Mouse (Mus musculus) MEL (cell line): Measurements from ENCODE around the gene Nup62. TPM values are rescaled to one million over a fixed set of nuclear protein-coding genes. Genes with fewer than 3 reads are reported as not detected.

Experiments used
- DNase-seq: peaks from one replicate; pipeline ENCODE4 v3.0.0; 2011; ENCODE audit warnings: low read depth, low spot score
- H3K27ac ChIP-seq: 2 replicates; pipeline ENCODE4 v1.5.1; 2012; ENCODE audit warnings: low read depth, mild to moderate bottlenecking, control low read depth, low read length, moderate library complexity; ENCODE audit not compliant: control insufficient read depth
- H3K27me3 ChIP-seq, 2 experiments: fragments of 150-350 bp in 1 of 2; sonication (generic) in 1 of 2; 2 replicates each; pipeline ENCODE4 v1.6.1; 2012; ENCODE audit warnings: low read length in 2 of 2, mild to moderate bottlenecking in 2 of 2, improper control_type of control experiment in 1 of 2, moderate library complexity in 1 of 2; ENCODE audit not compliant: insufficient read depth in 2 of 2, control insufficient read depth in 1 of 2
- H3K36me3 ChIP-seq, 2 experiments: 2 replicates each; pipeline ENCODE4 v1.6.1; 2012 to 2014; ENCODE audit warnings: low read length in 2 of 2, improper control_type of control experiment in 1 of 2, inconsistent platforms in 1 of 2, mild to moderate bottlenecking in 1 of 2; ENCODE audit not compliant: insufficient read depth in 2 of 2, control insufficient read depth in 1 of 2
- H3K4me1 ChIP-seq, 2 experiments: fragments of 150-350 bp in 1 of 2; sonication (generic) in 1 of 2; 2 replicates each; pipeline ENCODE4 v1.6.1; 2012; ENCODE audit warnings: low read length in 2 of 2, improper control_type of control experiment in 1 of 2, mild to moderate bottlenecking in 1 of 2; ENCODE audit not compliant: insufficient read depth in 2 of 2, control insufficient read depth in 1 of 2
- H3K4me3 ChIP-seq, 2 experiments: fragments of 150-350 bp in 1 of 2; sonication (generic) in 1 of 2; 2 replicates each; pipeline ENCODE4 v1.5.1; 2012; ENCODE audit warnings: low read depth in 2 of 2, low read length in 2 of 2, mild to moderate bottlenecking in 2 of 2, moderate library complexity in 2 of 2, control low read depth in 1 of 2, improper control_type of control experiment in 1 of 2; ENCODE audit not compliant: control insufficient read depth in 1 of 2, insufficient read depth in 1 of 2
- H3K79me2 ChIP-seq: 2 replicates; pipeline ENCODE4 v1.6.1; 2012; ENCODE audit warnings: mild to moderate bottlenecking, low read length, moderate library complexity; ENCODE audit not compliant: control insufficient read depth, poor library complexity, insufficient read depth
- H3K9ac ChIP-seq: 2 replicates; pipeline ENCODE4 v1.6.1; 2012; ENCODE audit warnings: low read depth, mild to moderate bottlenecking, control low read depth, low read length, moderate library complexity; ENCODE audit not compliant: control insufficient read depth, poor library complexity, severe bottlenecking
- H3K9me3 ChIP-seq: fragments of 150-350 bp; sonication (generic); replicated peaks from 2 replicates; pipeline ENCODE4 v1.6.1; 2012; ENCODE audit warnings: mild to moderate bottlenecking, low read length, improper control_type of control experiment, moderate library complexity; ENCODE audit not compliant: insufficient read depth
- BHLHE40 ChIP-seq: IDR thresholded peaks from 2 replicates; pipeline ENCODE4 v1.6.1; 2012; ENCODE audit warnings: low read depth, mild to moderate bottlenecking, inconsistent platforms, low read length, improper control_type of control experiment, borderline replicate concordance
- CHD1 ChIP-seq: IDR thresholded peaks from 2 replicates; pipeline ENCODE4 v1.6.1; 2012; ENCODE audit warnings: low read depth, mild to moderate bottlenecking, inconsistent platforms, low read length, improper control_type of control experiment
- CHD2 ChIP-seq: IDR thresholded peaks from 2 replicates; pipeline ENCODE4 v1.6.1; 2011; ENCODE audit warnings: low read length, improper control_type of control experiment
- CTCF ChIP-seq, 3 experiments: IDR thresholded peaks in 2 of 3; conservative IDR thresholded peaks in 1 of 3; 2 replicates each; pipeline ENCODE4 v1.5.1; 2011 to 2012; ENCODE audit warnings: low read length in 3 of 3, low read depth in 2 of 3, mild to moderate bottlenecking in 2 of 3, improper control_type of control experiment in 1 of 3, inconsistent platforms in 1 of 3, mixed read lengths in 1 of 3, moderate library complexity in 1 of 3; ENCODE audit not compliant: control insufficient read depth in 1 of 3, insufficient read depth in 1 of 3, poor library complexity in 1 of 3, severe bottlenecking in 1 of 3
- E2F4 ChIP-seq: IDR thresholded peaks from 2 replicates; pipeline ENCODE4 v1.6.1; 2011; ENCODE audit warnings: low read depth, low read length, improper control_type of control experiment, borderline replicate concordance
- EP300 ChIP-seq, 2 experiments: IDR thresholded peaks; 2 replicates each; pipeline ENCODE4 v1.6.1; 2011; ENCODE audit warnings: improper control_type of control experiment in 2 of 2, low read length in 2 of 2, low read depth in 1 of 2, mild to moderate bottlenecking in 1 of 2
- ETS1 ChIP-seq: IDR thresholded peaks from 2 replicates; pipeline ENCODE4 v1.6.1; 2012; ENCODE audit warnings: low read depth, mild to moderate bottlenecking, inconsistent platforms, low read length, improper control_type of control experiment, moderate library complexity
- GATA1 ChIP-seq: IDR thresholded peaks from 2 replicates; pipeline ENCODE4 v1.6.1; 2011; ENCODE audit warnings: low read depth, low read length, improper control_type of control experiment
- HCFC1 ChIP-seq: IDR thresholded peaks from 2 replicates; pipeline ENCODE4 v1.6.1; 2012; ENCODE audit warnings: low read depth, mild to moderate bottlenecking, inconsistent platforms, low read length, improper control_type of control experiment, moderate library complexity
- JUND ChIP-seq: IDR thresholded peaks from 2 replicates; pipeline ENCODE4 v1.6.1; 2011; ENCODE audit warnings: low read depth, mild to moderate bottlenecking, improper control_type of control experiment, low read length
- KAT2A ChIP-seq: conservative IDR thresholded peaks from 2 replicates; pipeline ENCODE4 v1.6.1; 2012; ENCODE audit warnings: low read depth, low read length, improper control_type of control experiment, inconsistent platforms
- MAFK ChIP-seq: IDR thresholded peaks from 2 replicates; pipeline ENCODE4 v1.6.1; 2011; ENCODE audit warnings: low read depth, mild to moderate bottlenecking, low read length, improper control_type of control experiment, borderline replicate concordance
- MAZ ChIP-seq: IDR thresholded peaks from 2 replicates; pipeline ENCODE4 v1.6.1; 2012; ENCODE audit warnings: low read depth, mild to moderate bottlenecking, inconsistent platforms, low read length, improper control_type of control experiment
- MEF2A ChIP-seq: IDR thresholded peaks from 2 replicates; pipeline ENCODE4 v1.6.1; 2014; ENCODE audit warnings: low read depth, mild to moderate bottlenecking, inconsistent platforms, low read length, improper control_type of control experiment; ENCODE audit not compliant: poor library complexity, insufficient replicate concordance, severe bottlenecking; ENCODE audit errors: extremely low read depth
- MYC ChIP-seq: IDR thresholded peaks from 2 replicates; pipeline ENCODE4 v1.6.1; 2011; ENCODE audit warnings: low read depth, mild to moderate bottlenecking, low read length, improper control_type of control experiment, moderate library complexity
- NELFE ChIP-seq: IDR thresholded peaks from 2 replicates; pipeline ENCODE4 v1.6.1; 2011; ENCODE audit warnings: low read depth, low read length, improper control_type of control experiment
- NRF1 ChIP-seq: IDR thresholded peaks from 2 replicates; pipeline ENCODE4 v1.6.1; 2014; ENCODE audit warnings: low read depth, mild to moderate bottlenecking, inconsistent platforms, low read length, improper control_type of control experiment, moderate library complexity; ENCODE audit not compliant: poor library complexity, insufficient read depth, severe bottlenecking
- POLR2A ChIP-seq, 2 experiments: IDR thresholded peaks; 2 replicates each; pipeline ENCODE4 v1.6.1; 2011 to 2012; ENCODE audit warnings: low read length in 2 of 2, mild to moderate bottlenecking in 2 of 2, control low read depth in 1 of 2, improper control_type of control experiment in 1 of 2, low read depth in 1 of 2, moderate library complexity in 1 of 2; ENCODE audit not compliant: control insufficient read depth in 1 of 2, insufficient read depth in 1 of 2, poor library complexity in 1 of 2
- POLR2AphosphoS5 ChIP-seq: IDR thresholded peaks from 2 replicates; pipeline ENCODE4 v1.6.1; 2012; ENCODE audit warnings: low read depth, borderline replicate concordance, mild to moderate bottlenecking, inconsistent platforms, low read length, moderate library complexity, mixed read lengths
- RAD21 ChIP-seq: IDR thresholded peaks from 2 replicates; pipeline ENCODE4 v1.6.1; 2011; ENCODE audit warnings: mild to moderate bottlenecking, low read depth, low read length, improper control_type of control experiment
- RCOR1 ChIP-seq: IDR thresholded peaks from 2 replicates; pipeline ENCODE4 v1.6.1; 2012; ENCODE audit warnings: low read depth, mild to moderate bottlenecking, inconsistent platforms, low read length, improper control_type of control experiment
- SIN3A ChIP-seq: IDR thresholded peaks from 2 replicates; pipeline ENCODE4 v1.6.1; 2012; ENCODE audit warnings: low read length, improper control_type of control experiment, inconsistent platforms
- SMC3 ChIP-seq: IDR thresholded peaks from 2 replicates; pipeline ENCODE4 v1.6.1; 2011; ENCODE audit warnings: low read depth, low read length, improper control_type of control experiment
- TAL1 ChIP-seq: IDR thresholded peaks from 2 replicates; pipeline ENCODE4 v1.6.1; 2012; ENCODE audit warnings: mild to moderate bottlenecking, inconsistent platforms, low read length, moderate library complexity, mixed read lengths
- UBTF ChIP-seq: IDR thresholded peaks from 2 replicates; pipeline ENCODE4 v1.6.1; 2012; ENCODE audit warnings: low read depth, mild to moderate bottlenecking, inconsistent platforms, low read length, improper control_type of control experiment, moderate library complexity, borderline replicate concordance; ENCODE audit not compliant: insufficient read depth
- USF1 ChIP-seq: IDR thresholded peaks from 2 replicates; pipeline ENCODE4 v1.6.1; 2014; ENCODE audit warnings: low read depth, mild to moderate bottlenecking, inconsistent platforms, low read length, improper control_type of control experiment, moderate library complexity
- ZKSCAN1 ChIP-seq: IDR thresholded peaks from 2 replicates; pipeline ENCODE4 v1.6.1; 2012; ENCODE audit warnings: low read depth, mild to moderate bottlenecking, inconsistent platforms, low read length, improper control_type of control experiment, moderate library complexity
- ZMIZ1 ChIP-seq: IDR thresholded peaks from 2 replicates; pipeline ENCODE4 v1.6.1; 2012; ENCODE audit warnings: low read depth, mild to moderate bottlenecking, inconsistent platforms, low read length, improper control_type of control experiment, moderate library complexity
- ZNF384 ChIP-seq: IDR thresholded peaks from 2 replicates; pipeline ENCODE4 v1.6.1; 2012; ENCODE audit warnings: low read depth, mild to moderate bottlenecking, inconsistent platforms, low read length, improper control_type of control experiment
- polyA plus RNA-seq, 2 experiments: library from polyadenylated mRNA; stranded (reverse) in 1 of 2; unstranded in 1 of 2; fragments of >175 nt in 1 of 2; fragments of >200 nt in 1 of 2; gene quantifications; 2 replicates each; pipeline versions ENCODE4 v1.2.1 to v1.2.4; 2012; ENCODE audit warnings: low replicate concordance in 2 of 2, low read depth in 1 of 2; ENCODE audit not compliant: insufficient read length in 2 of 2, insufficient read depth in 1 of 2, missing spikeins in 1 of 2
- total RNA-seq: library from RNA; depleted of rRNA; stranded (reverse); fragments of 300-350 nt; gene quantifications from 2 replicates; pipeline ENCODE4 v1.2.3, GENCODE M21; 2012

Gene Nup62
- total and polyA plus RNA-seq, 3 experiments = 136 to 235 TPM; not detected in 1

DNA sequence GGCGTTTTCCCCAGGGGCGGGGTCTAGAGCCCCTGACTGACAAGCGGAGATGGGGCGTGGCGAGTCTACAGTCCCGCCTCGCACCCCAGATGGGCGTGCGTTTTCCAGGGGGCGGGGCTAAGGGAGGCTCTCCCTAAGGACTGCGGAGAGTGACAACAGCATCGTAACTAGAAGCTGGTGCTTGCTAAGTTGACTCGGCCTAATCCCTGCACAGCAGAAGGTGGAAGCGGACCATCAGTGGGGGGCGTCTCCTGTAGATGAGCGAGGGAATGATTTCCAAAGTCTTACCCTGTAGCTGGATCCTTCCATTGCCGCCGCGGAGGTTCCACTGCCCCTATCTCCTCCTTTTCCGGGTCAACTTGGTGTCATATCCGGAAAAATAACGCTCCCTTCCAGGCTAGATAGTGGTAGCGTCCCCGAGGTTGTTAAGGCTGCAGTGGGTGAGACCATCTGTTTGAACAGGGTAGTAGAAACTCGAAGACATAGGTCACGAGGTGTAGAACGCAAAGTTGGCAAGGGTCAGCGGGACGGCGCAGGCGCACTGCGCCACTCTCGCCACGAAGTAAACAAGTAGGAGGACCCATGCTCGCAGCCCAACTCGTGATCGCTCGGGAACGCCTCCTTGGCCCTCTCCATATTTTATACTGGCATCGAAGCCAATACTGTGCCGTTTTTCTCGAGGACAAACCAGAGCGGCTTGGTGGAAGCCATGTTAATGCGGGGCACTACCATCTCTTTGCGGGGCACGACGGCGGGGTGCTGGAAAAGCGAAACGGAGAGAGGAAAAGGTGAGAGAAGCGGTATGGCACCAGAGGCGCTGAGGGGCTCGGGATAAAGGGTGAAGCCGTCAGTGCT is 32.9 kb downstream of the Nup62 start, which contains the start of the genes Akt1s1 and Tbc1d17 (continued):
- TF ChIP-seq NRF1 (peak; percentile 91), ZKSCAN1 (no peak), RAD21 (no peak), ZMIZ1 (no peak), MEF2A (no peak), GATA1 (0 out of 2 replicates have a peak, but pooled peaks have one; percentile 8), ZNF384 (no peak), CHD1 (peak; percentile 99), ETS1 (peak; percentile 46; the same call in 1 of the 2 replicates), E2F4 (no peak), MAFK (no peak), SMC3 (no peak), UBTF (no peak), NELFE (peak; percentile 61), TAL1 (no peak), USF1 (peak; percentile 95), MYC (peak; percentile 91), EP300 (IDR thresholded peaks at IDR 0.05; ENCODE audit: low read depth in 1 of 2, low read length in 2 of 2) (no peak), HCFC1 (peak; percentile 88), CTCF (IDR thresholded peaks at IDR 0.05 in 2 of 3, conservative IDR thresholded peaks at IDR 0.05 in 1 of 3; ENCODE audit: control insufficient read depth in 1 of 3, insufficient read depth in 1 of 3, low read depth in 2 of 3, low read length in 3 of 3, poor library complexity in 1 of 3, severe bottlenecking in 1 of 3) (no peak), MAZ (peak; percentile 48; the same call in 1 of the 2 replicates)

DNA sequence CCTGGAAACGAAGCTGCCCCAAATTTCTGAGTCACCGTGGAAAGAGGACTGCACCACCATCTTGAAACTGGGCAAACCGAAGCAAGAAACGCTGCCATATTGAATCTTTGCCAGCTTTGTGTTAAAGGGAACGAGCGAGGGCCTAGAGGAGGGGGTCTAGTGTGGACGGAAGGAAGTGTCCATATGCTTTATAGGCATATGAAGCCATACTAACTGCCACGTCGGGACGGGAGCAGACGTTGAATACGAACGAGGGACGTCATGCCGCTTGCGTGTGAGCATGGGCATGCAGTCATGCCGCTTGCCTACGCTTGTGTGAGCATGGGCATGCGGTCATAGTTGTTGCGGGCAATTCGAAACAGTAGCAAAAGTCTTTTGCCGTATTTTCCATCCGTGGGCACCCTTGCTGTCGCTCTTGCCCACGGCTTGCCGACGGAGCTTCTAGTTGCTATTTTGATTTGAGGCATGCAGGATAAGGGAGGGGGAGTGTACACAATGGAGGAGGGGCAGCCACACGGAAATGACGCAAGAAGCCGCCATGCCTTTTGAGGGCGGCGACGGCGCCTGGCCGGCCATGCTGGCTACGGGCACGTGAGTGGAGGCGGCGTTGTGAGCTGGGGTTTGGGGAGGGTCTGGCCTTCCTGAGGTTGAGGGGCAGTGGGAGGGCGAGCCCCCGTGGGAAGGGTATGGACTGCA is 33.7 kb downstream of the Nup62 start:
- peak overlapping the region; percentile 96 for H3K9ac ChIP-seq
- no peaks in the 10 kb centered on the region for H3K27me3 ChIP-seq
- peaks cover 0 to 13% of the 10 kb centered on the region in 2 experiments; a peak in 2 of 4 replicates for H3K4me1 ChIP-seq
- H3K36me3 ChIP-seq = peaks cover 0 to 5% of the 10 kb centered on the region in 2 experiments; a peak in 1 of 4 replicates
- H3K4me3 ChIP-seq = peak overlapping the region; percentile 61 to 96
- H3K27ac ChIP-seq = peak overlapping the region; percentile 93
- H3K79me2 ChIP-seq = peaks cover 28% of the 10 kb centered on the region
- no peaks in the 10 kb centered on the region for H3K9me3 ChIP-seq
- DNase-seq = peak; percentile 96
- TF ChIP-seq JUND (no peak), CTCF (IDR thresholded peaks at IDR 0.05 in 2 of 3, conservative IDR thresholded peaks at IDR 0.05 in 1 of 3; ENCODE audit: control insufficient read depth in 1 of 3, insufficient read depth in 1 of 3, low read depth in 2 of 3, low read length in 3 of 3, poor library complexity in 1 of 3, severe bottlenecking in 1 of 3) (no peak), SIN3A (peak; percentile 85; the same call in 1 of the 2 replicates), ETS1 (peak; percentile 59), MAZ (peak; percentile 89), BHLHE40 (peak; percentile 79), MEF2A (no peak; the same call in 1 of the 2 replicates), MYC (peak; percentile 89), CHD2 (peak; percentile 14; the same call in 1 of the 2 replicates), ZMIZ1 (peak; percentile 61; the same call in 1 of the 2 replicates), RCOR1 (peak; percentile 85), NELFE (peak; percentile 13), KAT2A (peak; percentile 78), RAD21 (no peak), HCFC1 (peak; percentile 88), NRF1 (peak; percentile 62), USF1 (peak; percentile 79), POLR2A (IDR thresholded peaks at IDR 0.05; ENCODE audit: control insufficient read depth in 1 of 2, insufficient read depth in 1 of 2, low read depth in 1 of 2, low read length in 2 of 2, poor library complexity in 1 of 2) (peak; percentile 45 to 56), POLR2AphosphoS5 (no peak)
